Comparison of ENCODE assay signal across 8 mouse cellular contexts in the genomic region with DNA sequence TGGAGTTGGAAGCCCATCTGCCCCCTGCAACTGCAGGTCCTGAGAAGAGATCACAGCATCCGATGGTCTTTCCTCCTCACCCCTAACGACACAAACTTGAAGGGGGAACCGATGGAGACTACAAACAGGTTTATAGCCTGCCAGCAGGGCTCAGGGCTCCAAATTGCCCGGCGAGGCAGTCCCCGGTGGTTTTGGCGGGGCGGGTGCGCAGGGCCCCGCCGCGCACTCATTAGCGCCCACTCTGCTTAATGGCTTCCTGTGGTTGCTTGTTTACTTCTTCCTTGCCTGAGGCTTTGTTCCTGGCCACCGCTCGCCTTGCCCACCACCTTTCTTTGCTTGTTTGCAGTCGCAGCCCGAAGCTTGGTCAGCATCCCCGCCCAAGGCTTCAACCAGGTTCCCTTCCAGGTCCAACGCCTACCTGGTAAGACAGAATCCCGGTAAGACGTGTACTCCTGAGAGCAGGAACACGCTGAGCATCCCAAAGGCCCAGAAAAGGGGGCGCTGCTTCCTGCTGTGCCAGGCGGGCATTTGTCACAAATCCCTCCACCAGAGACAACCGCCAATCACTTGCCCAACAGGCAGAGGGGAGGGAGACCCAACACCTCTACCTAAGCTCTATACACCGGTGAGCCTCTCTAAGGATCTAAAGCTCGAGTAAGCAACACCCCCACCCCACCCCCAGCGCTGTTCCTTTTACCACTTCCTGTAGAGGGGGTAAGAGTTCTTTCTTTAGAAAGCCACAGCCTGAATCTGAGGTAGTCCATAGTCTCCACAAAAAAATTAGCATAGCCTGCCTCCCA. TPM values are rescaled to one million over a fixed set of nuclear protein-coding genes. Genes with fewer than 3 reads are reported as not detected.
DNase-seq lines count a peak whose midpoint lies in the region; ATAC-seq and TF ChIP-seq lines count a peak whose summit lies in the region.

No protein-coding gene starts in this region.

- H3K9ac ChIP-seq in kidney, embryonic 16.5 days (replicated peaks; ENCODE audit: low read length), result peak overlapping the region; percentile 35
- peak overlapping the region; percentile 40 for H3K9ac ChIP-seq in hindbrain, postnatal 0 days (replicated peaks; ENCODE audit: low read length)
- H3K9ac ChIP-seq in neural tube, embryonic 15.5 days (replicated peaks), result peak overlapping the region; percentile 34

- peak overlapping the region; percentile 48 for H3K4me2 ChIP-seq in kidney, embryonic 16.5 days (replicated peaks; ENCODE audit: low read depth, low read length)
- peak overlapping the region; percentile 63 for H3K4me2 ChIP-seq in hindbrain, postnatal 0 days (ENCODE audit: low read depth, low read length)
- H3K4me2 ChIP-seq in neural tube, embryonic 15.5 days, result peak overlapping the region; percentile 64

- peaks cover 38% of the 10 kb centered on the region for H3K27me3 ChIP-seq in kidney, embryonic 16.5 days (ENCODE audit: insufficient read depth, low read length)
- H3K27me3 ChIP-seq in hindbrain, postnatal 0 days (ENCODE audit: insufficient read depth, low read length), result 0 out of 2 replicates have a peak, but pooled peaks cover 11% of the 10 kb centered on the region
- H3K27me3 ChIP-seq in neural tube, embryonic 15.5 days (replicated peaks), result peaks cover 36% of the 10 kb centered on the region

- no peak overlapping the region for H3K27ac ChIP-seq in kidney, embryonic 16.5 days (ENCODE audit: low read length)
- peak overlapping the region; percentile 9; the same call in 1 of the 2 replicates for H3K27ac ChIP-seq in hindbrain, postnatal 0 days
- peak overlapping the region; percentile 63 for H3K27ac ChIP-seq in neural tube, embryonic 15.5 days (replicated peaks)

- no peak for TF ChIP-seq POLR2A in brain, embryonic 14.5 days (IDR thresholded peaks at IDR 0.05; ENCODE audit: borderline replicate concordance, extremely low read depth, insufficient read depth, insufficient read length, poor library complexity, severe bottlenecking)

- H3K36me3 ChIP-seq in kidney, embryonic 16.5 days (ENCODE audit: insufficient read depth, low read length), result no peaks in the 10 kb centered on the region
- H3K36me3 ChIP-seq in hindbrain, postnatal 0 days (ENCODE audit: insufficient read depth, low read length), result no peaks in the 10 kb centered on the region
- no peaks in the 10 kb centered on the region; the same call in 1 of the 2 replicates for H3K36me3 ChIP-seq in neural tube, embryonic 15.5 days

- no peak for ATAC-seq in kidney, embryonic 16.5 days (ENCODE audit: low FRiP score, low TSS enrichment)
- ATAC-seq in hindbrain, postnatal 0 days, result peak; percentile 52
- peak; percentile 48; the same call in 1 of the 2 replicates for ATAC-seq in neural tube, embryonic 15.5 days (ENCODE audit: low FRiP score)

- 1% methylated on average over 28 of the region's 28 CpGs for WGBS in kidney, embryonic 16.5 days
- 4% methylated on average over 28 of the region's 28 CpGs for WGBS in hindbrain, postnatal 0 days
- 1% methylated on average over 28 of the region's 28 CpGs for WGBS in neural tube, embryonic 15.5 days

- H3K9me3 ChIP-seq in kidney, embryonic 16.5 days (ENCODE audit: low read length), result no peaks in the 10 kb centered on the region
- no peaks in the 10 kb centered on the region for H3K9me3 ChIP-seq in hindbrain, postnatal 0 days (ENCODE audit: low read length)
- H3K9me3 ChIP-seq in neural tube, embryonic 15.5 days (replicated peaks), result no peaks in the 10 kb centered on the region

- DNase-seq in kidney, adult 8-10 months, result no peak
- DNase-seq in brain, embryonic 14.5 days (ENCODE audit: low read depth), result peak; percentile 47
- peak; percentile 30 for DNase-seq in hindbrain, postnatal 0 days (ENCODE audit: low spot score)
- no peak for DNase-seq in layer of hippocampus, adult 9-10 months (ENCODE audit: low spot score)
- no peak for DNase-seq in urinary bladder, adult 18-20 months (ENCODE audit: low spot score in 2 of 2)
- no peak for DNase-seq in cerebellum, adult 18-20 months

- H3K4me3 ChIP-seq in kidney, embryonic 16.5 days (ENCODE audit: low read length), result peak overlapping the region; percentile 29
- H3K4me3 ChIP-seq in hindbrain, postnatal 0 days (ENCODE audit: low read length), result peak overlapping the region; percentile 36
- H3K4me3 ChIP-seq in neural tube, embryonic 15.5 days (replicated peaks), result peak overlapping the region; percentile 43

- H3K4me1 ChIP-seq in kidney, embryonic 16.5 days (ENCODE audit: insufficient read depth, low read length), result peaks cover 13% of the 10 kb centered on the region
- no peaks in the 10 kb centered on the region for H3K4me1 ChIP-seq in hindbrain, postnatal 0 days (ENCODE audit: insufficient read depth, low read length)
- H3K4me1 ChIP-seq in neural tube, embryonic 15.5 days, result peaks cover 13% of the 10 kb centered on the region

- TF ChIP-seq CTCF in brain, embryonic 14.5 days (IDR thresholded peaks at IDR 0.05; ENCODE audit: borderline replicate concordance, extremely low read depth, insufficient read depth, insufficient read length), result no peak
- no peak for TF ChIP-seq CTCF in hindbrain, postnatal 0 days (IDR thresholded peaks at IDR 0.05; ENCODE audit: low read depth)

RNA-seq across cellular contexts. Expression of a gene that starts 33.4 kb away (rescaled TPM):
- polyA plus RNA-seq in kidney, embryonic 16.5 days (2015; fragmentation: Nextera tagmentation; extraction: Ambion mirVana), result 0.62 and 0.63 TPM in 2 replicates
- 0.81 and 1.4 TPM in 2 replicates for polyA plus RNA-seq in brain, embryonic 14.5 days (2012; rRNA removed)
- 0.10 and 0.11 TPM in 2 replicates for total RNA-seq in hindbrain, postnatal 0 days (2014; rRNA removed)
- 0.55 and 0.69 TPM in 2 replicates for polyA plus RNA-seq in hindbrain, postnatal 0 days (2015; fragmentation: Nextera tagmentation; extraction: Ambion mirVana)
- 0.65 and 0.79 TPM in 2 replicates for polyA plus RNA-seq in neural tube, embryonic 15.5 days (2015; fragmentation: Nextera tagmentation; extraction: Ambion mirVana)

RNA-seq across cellular contexts. Expression of a gene that starts 45.0 kb away (rescaled TPM):
- 0.10 and 0.24 TPM in 2 replicates for polyA plus RNA-seq in kidney, embryonic 16.5 days (2015; fragmentation: Nextera tagmentation; extraction: Ambion mirVana)
- polyA plus RNA-seq in brain, embryonic 14.5 days (2012; rRNA removed), result 1.4 and 2.3 TPM in 2 replicates
- total RNA-seq in hindbrain, postnatal 0 days (2014; rRNA removed), result 0.52 TPM in 1 of 2 replicates, not detected in the other
- polyA plus RNA-seq in hindbrain, postnatal 0 days (2015; fragmentation: Nextera tagmentation; extraction: Ambion mirVana), result 0.31 and 0.44 TPM in 2 replicates
- polyA plus RNA-seq in neural tube, embryonic 15.5 days (2015; fragmentation: Nextera tagmentation; extraction: Ambion mirVana), result 0.31 and 0.35 TPM in 2 replicates

RNA-seq across cellular contexts. Expression of a gene that starts 51.9 kb away (rescaled TPM):
- polyA plus RNA-seq in kidney, embryonic 16.5 days (2015; fragmentation: Nextera tagmentation; extraction: Ambion mirVana), result 0.19 and 0.33 TPM in 2 replicates
- polyA plus RNA-seq in brain, embryonic 14.5 days (2012; rRNA removed), result 21.3 and 29.3 TPM in 2 replicates
- total RNA-seq in hindbrain, postnatal 0 days (2014; rRNA removed), result 40.9 and 41.2 TPM in 2 replicates
- 17.6 and 18.0 TPM in 2 replicates for polyA plus RNA-seq in hindbrain, postnatal 0 days (2015; fragmentation: Nextera tagmentation; extraction: Ambion mirVana)
- 13.8 and 18.4 TPM in 2 replicates for polyA plus RNA-seq in neural tube, embryonic 15.5 days (2015; fragmentation: Nextera tagmentation; extraction: Ambion mirVana)

Comparison
In these comparisons a context has a peak if more than half of its experiments do, and no peak if none do; other contexts are left out.
1. DNase-seq: peak in brain, embryonic 14.5 days (single experiment) and hindbrain, postnatal 0 days (single experiment); none in kidney, adult 8-10 months (0 of 2), layer of hippocampus, adult 9-10 months (single experiment), urinary bladder, adult 18-20 months (0 of 2) and cerebellum, adult 18-20 months (0 of 2).
2. RNA of a gene that starts 51.9 kb away (polyA plus RNA-seq): 21.3 to 29.3 TPM in brain, embryonic 14.5 days, 13.8 to 18.4 TPM in neural tube, embryonic 15.5 days and 17.6 to 18.0 TPM in hindbrain, postnatal 0 days; 0.19 to 0.33 TPM in kidney, embryonic 16.5 days; every median in the first group is over 10 times any median in the second.
3. Peak in every context shown above with its lines, with median percentiles within 50 percentile points of each other: H3K4me2 ChIP-seq, H3K4me3 ChIP-seq and H3K9ac ChIP-seq.